Mouse (Mus musculus): ENCODE measurements around the gene Slc4a1. TPM values are rescaled to one million over a fixed set of nuclear protein-coding genes. Genes with fewer than 3 reads are reported as not detected.
A peak's percentile ranks its signal among the peaks of the same experiment; 100 is the strongest.

Gene Slc4a1
- polyA plus RNA-seq, 1 experiment from 2014 or later = 6.9 TPM

- TF ChIP-seq CTCF (IDR thresholded peaks at IDR 0.05; ENCODE audit: low read depth) = no peak
- Histone ChIP-seq H3K27me3 (ENCODE audit: insufficient read depth, low read length) (no peaks in the 10 kb centered on the region), H3K9me3 (ENCODE audit: low read depth, low read length) (no peaks in the 10 kb centered on the region), H3K4me3 (ENCODE audit: low read depth, low read length) (no peak overlapping the region), H3K9ac (no peak overlapping the region), H3K27ac (ENCODE audit: low read depth) (no peak overlapping the region), H3K4me1 (ENCODE audit: insufficient read depth) (peaks cover 10% of the 10 kb centered on the region; the same call in 1 of the 2 replicates), H3K36me3 (ENCODE audit: insufficient read depth) (no peaks in the 10 kb centered on the region), H3K4me2 (no peak overlapping the region)
- ATAC-seq (ENCODE audit: insufficient read depth) (no peak), DNase-seq (no peak)
- WGBS = 74% methylated on average over 7 of the region's 7 CpGs
These were observed 8.2 kb upstream of the Slc4a1 start for GRCm38 (mm10) chr11:102374108-102374725.

DNA sequence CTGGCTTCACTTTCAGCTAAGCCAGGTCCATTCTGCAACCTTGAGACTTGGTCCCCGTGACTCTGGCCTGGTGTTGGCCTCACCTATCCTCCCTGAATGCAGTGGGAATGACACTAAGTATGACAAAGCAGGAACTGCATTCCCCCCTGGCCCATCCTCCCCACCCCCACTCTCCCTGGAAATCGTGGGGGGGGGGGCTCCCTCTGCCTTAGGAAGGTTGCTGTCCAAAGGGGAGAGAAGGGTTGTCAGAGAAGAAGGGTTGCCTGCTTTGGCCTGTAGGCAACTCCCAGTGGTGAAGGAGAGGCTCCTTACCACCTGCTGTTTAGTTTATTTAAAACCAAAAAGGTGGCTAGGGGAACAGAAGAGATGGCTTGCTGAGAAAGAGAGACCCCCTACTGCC, 7.6 kb upstream of the Slc4a1 start:
- H3K4me2 ChIP-seq = no peak overlapping the region
- no peaks in the 10 kb centered on the region for H3K27me3 ChIP-seq (ENCODE audit: insufficient read depth, low read length)
- 39% methylated on average over 2 of the region's 2 CpGs for WGBS
- ATAC-seq (ENCODE audit: insufficient read depth) (no peak), DNase-seq (no peak)
- peaks cover 10% of the 10 kb centered on the region; the same call in 1 of the 2 replicates for H3K4me1 ChIP-seq (ENCODE audit: insufficient read depth)
- no peak for TF ChIP-seq CTCF (IDR thresholded peaks at IDR 0.05; ENCODE audit: low read depth)
- no peak overlapping the region for H3K4me3 ChIP-seq (ENCODE audit: low read depth, low read length)
- H3K9ac ChIP-seq = no peak overlapping the region
- no peaks in the 10 kb centered on the region for H3K9me3 ChIP-seq (ENCODE audit: low read depth, low read length)
- H3K27ac ChIP-seq (ENCODE audit: low read depth) = 0 out of 2 replicates have a peak overlapping the region, but pooled peaks have one; percentile 30
- no peaks in the 10 kb centered on the region for H3K36me3 ChIP-seq (ENCODE audit: insufficient read depth)

DNA sequence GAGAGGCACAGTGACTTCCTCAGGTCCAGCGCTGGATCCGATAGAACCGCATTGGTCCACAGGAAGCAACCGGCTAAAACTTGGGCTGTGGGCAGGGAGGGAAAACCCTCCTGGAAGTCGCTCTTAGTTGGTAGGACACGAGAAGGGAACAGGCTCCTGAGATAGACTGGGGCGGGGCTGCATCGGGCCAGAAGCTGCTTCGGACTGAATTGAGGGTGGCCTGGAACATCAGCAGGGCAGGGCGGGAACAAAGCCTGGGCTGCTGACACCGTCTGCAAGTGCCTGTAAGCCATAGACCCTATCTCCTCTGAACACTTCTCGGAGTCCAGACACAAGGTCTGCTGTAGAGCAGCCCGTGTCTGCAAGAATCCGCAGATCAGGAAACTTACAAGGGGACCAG, 6.9 kb upstream of the Slc4a1 start:
- Histone ChIP-seq H3K4me1 (ENCODE audit: insufficient read depth) (peaks cover 10% of the 10 kb centered on the region; the same call in 1 of the 2 replicates), H3K9me3 (ENCODE audit: low read depth, low read length) (no peaks in the 10 kb centered on the region), H3K4me2 (no peak overlapping the region), H3K27me3 (ENCODE audit: insufficient read depth, low read length) (no peaks in the 10 kb centered on the region), H3K36me3 (ENCODE audit: insufficient read depth) (no peaks in the 10 kb centered on the region), H3K27ac (ENCODE audit: low read depth) (no peak overlapping the region), H3K9ac (no peak overlapping the region), H3K4me3 (ENCODE audit: low read depth, low read length) (no peak overlapping the region)
- no peak for ATAC-seq (ENCODE audit: insufficient read depth)
- 33% methylated on average over 14 of the region's 14 CpGs for WGBS
- TF ChIP-seq CTCF (IDR thresholded peaks at IDR 0.05; ENCODE audit: low read depth) = no peak
- DNase-seq = no peak

DNA sequence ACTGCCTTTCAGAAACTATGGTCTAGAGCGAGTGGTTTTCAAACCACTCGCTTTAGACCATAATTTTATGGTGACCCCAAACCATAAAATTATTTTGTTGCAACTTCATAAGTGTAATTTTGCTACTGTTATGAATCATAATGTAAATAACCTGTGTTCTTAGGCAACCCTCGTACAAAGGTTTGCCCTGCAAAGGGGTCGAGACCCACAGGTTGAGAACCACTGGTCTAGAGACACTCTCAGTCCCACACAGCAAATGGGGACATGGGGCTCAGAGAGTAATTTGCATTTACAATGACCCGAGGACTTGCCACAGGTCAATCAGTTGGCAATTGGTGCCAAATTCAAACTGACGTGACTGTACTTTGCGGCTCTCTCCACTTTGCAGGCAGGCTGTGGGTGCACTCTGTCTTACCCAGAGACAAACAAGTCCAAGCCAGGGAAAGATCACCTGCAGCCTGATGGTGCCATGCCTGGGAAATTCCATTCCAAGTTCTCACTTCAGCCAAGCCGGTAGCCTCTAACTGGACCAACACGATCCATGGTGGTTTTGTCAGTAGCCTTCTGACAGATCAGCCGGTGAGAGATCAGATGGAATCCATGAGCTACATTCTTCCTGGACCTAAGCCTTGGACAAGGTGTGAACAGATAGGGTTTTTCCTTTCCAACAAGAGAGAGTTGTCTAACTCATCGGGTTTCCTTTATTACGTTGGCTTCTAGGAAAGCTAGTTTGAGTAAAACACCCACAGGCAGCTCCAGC, 6.1 kb upstream of the Slc4a1 start:
- 77% methylated on average over 12 of the region's 12 CpGs for WGBS
- DNase-seq = no peak
- Histone ChIP-seq H3K9me3 (ENCODE audit: low read depth, low read length) (no peaks in the 10 kb centered on the region), H3K4me1 (ENCODE audit: insufficient read depth) (peaks cover 10% of the 10 kb centered on the region; the same call in 1 of the 2 replicates), H3K4me2 (no peak overlapping the region), H3K9ac (no peak overlapping the region), H3K36me3 (ENCODE audit: insufficient read depth) (no peaks in the 10 kb centered on the region), H3K27ac (ENCODE audit: low read depth) (no peak overlapping the region), H3K27me3 (ENCODE audit: insufficient read depth, low read length) (no peaks in the 10 kb centered on the region), H3K4me3 (ENCODE audit: low read depth, low read length) (no peak overlapping the region)
- TF ChIP-seq CTCF (IDR thresholded peaks at IDR 0.05; ENCODE audit: low read depth) = no peak
- ATAC-seq (ENCODE audit: insufficient read depth) = no peak

- Histone ChIP-seq H3K27me3 (ENCODE audit: insufficient read depth, low read length) (no peaks in the 10 kb centered on the region), H3K9ac (no peak overlapping the region), H3K9me3 (ENCODE audit: low read depth, low read length) (no peaks in the 10 kb centered on the region), H3K36me3 (ENCODE audit: insufficient read depth) (no peaks in the 10 kb centered on the region), H3K27ac (ENCODE audit: low read depth) (no peak overlapping the region), H3K4me3 (ENCODE audit: low read depth, low read length) (no peak overlapping the region), H3K4me1 (ENCODE audit: insufficient read depth) (peaks cover 2% of the 10 kb centered on the region; the same call in 1 of the 2 replicates), H3K4me2 (no peak overlapping the region)
- no peak for TF ChIP-seq CTCF (IDR thresholded peaks at IDR 0.05; ENCODE audit: low read depth)
- WGBS = 33% methylated on average over 7 of the region's 7 CpGs
- DNase-seq = no peak
- ATAC-seq (ENCODE audit: insufficient read depth) = no peak
These were observed 4.3 kb upstream of the Slc4a1 start for GRCm38 (mm10) chr11:102370285-102370684.

GRCm38 (mm10) chr11:102369263-102369662, 3.3 kb upstream of the Slc4a1 start:
- Histone ChIP-seq H3K9ac (no peak overlapping the region), H3K4me3 (ENCODE audit: low read depth, low read length) (no peak overlapping the region), H3K4me2 (no peak overlapping the region), H3K9me3 (ENCODE audit: low read depth, low read length) (no peaks in the 10 kb centered on the region), H3K27ac (ENCODE audit: low read depth) (no peak overlapping the region), H3K27me3 (ENCODE audit: insufficient read depth, low read length) (no peaks in the 10 kb centered on the region), H3K4me1 (ENCODE audit: insufficient read depth) (no peaks in the 10 kb centered on the region), H3K36me3 (ENCODE audit: insufficient read depth) (no peaks in the 10 kb centered on the region)
- ATAC-seq (ENCODE audit: insufficient read depth) = no peak
- TF ChIP-seq CTCF (IDR thresholded peaks at IDR 0.05; ENCODE audit: low read depth) = no peak
- DNase-seq = no peak
- WGBS = 72% methylated on average over 4 of the region's 4 CpGs

DNA sequence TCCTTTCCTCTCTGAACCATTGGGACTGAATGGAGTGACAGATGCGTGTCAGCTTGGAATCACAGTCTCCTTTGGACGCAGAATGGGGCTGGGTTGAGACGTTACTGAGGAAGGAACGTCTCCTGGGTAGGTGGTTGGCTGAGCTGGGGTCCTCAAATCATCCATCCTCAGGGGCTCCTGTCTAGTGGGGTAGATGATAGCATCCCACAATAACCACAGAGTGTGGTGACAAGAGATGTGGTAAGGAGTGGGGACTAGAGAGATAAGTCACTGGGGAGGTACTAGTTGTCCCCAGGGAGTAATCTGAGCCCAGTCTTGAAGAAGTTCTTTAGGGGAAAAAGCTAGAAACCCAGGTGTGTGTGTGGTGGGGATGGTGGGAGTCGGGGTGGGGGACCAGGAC, 2.3 kb upstream of the Slc4a1 start:
- ATAC-seq (ENCODE audit: insufficient read depth) = no peak
- no peak overlapping the region for H3K27ac ChIP-seq (ENCODE audit: low read depth)
- no peak for TF ChIP-seq CTCF (IDR thresholded peaks at IDR 0.05; ENCODE audit: low read depth)
- no peak overlapping the region for H3K4me2 ChIP-seq
- no peaks in the 10 kb centered on the region for H3K9me3 ChIP-seq (ENCODE audit: low read depth, low read length)
- no peaks in the 10 kb centered on the region for H3K36me3 ChIP-seq (ENCODE audit: insufficient read depth)
- H3K4me1 ChIP-seq (ENCODE audit: insufficient read depth) = no peaks in the 10 kb centered on the region
- 79% methylated on average over 5 of the region's 5 CpGs for WGBS
- no peak for DNase-seq
- no peak overlapping the region for H3K4me3 ChIP-seq (ENCODE audit: low read depth, low read length)
- no peak overlapping the region for H3K9ac ChIP-seq
- H3K27me3 ChIP-seq (ENCODE audit: insufficient read depth, low read length) = no peaks in the 10 kb centered on the region

Data from lung, embryonic 14.5 days (tissue).